Mouse (Mus musculus) gastrocnemius, postnatal 25 days (tissue): Measurements from ENCODE around the gene Sptlc2. TPM values are rescaled to one million over a fixed set of nuclear protein-coding genes. Genes with fewer than 3 reads are reported as not detected.
"Not testable (repeated sequence)": the region's sequence is repeated elsewhere in the genome, so short reads cannot be mapped to it uniquely, and the experiment has no call there.

Source experiments
- DNase-seq: peaks from one replicate; pipeline ENCODE4 v3.0.0; 2022
- total RNA-seq, 2 experiments: library from RNA; stranded (reverse); gene quantifications; 1 replicate in 1 of 2; 2 replicates in 1 of 2; pipeline ENCODE4 v1.2.3; 2021

Sptlc2 gene
- total RNA-seq, 2 experiments from 2014 or later: 10.3 to 11.4 TPM

GRCm38 (mm10) chr12:87331908-87332307, 56.2 kb downstream of the Sptlc2 start:
- DNase-seq: no peak

DNA sequence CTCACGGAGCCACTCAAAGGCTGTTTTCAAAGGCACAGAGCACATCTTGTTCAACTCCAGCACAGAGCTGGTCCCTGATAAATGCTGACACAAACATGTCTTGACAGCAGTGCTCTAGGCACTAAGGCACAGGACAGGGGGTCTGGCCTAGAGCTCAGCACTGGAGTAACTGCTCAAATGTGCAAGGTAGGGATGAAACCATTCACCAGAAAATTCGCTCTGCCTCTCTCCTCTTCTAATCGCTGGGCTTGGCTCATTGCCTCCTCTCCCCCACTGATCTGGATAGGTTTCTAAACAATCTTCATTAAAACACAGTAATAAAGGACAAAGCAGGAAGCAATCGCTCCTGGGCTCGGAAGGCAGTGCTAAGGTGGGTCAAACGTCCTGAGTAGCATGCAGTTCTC, 57.1 kb downstream of the Sptlc2 start:
- DNase-seq: no peak

DNA sequence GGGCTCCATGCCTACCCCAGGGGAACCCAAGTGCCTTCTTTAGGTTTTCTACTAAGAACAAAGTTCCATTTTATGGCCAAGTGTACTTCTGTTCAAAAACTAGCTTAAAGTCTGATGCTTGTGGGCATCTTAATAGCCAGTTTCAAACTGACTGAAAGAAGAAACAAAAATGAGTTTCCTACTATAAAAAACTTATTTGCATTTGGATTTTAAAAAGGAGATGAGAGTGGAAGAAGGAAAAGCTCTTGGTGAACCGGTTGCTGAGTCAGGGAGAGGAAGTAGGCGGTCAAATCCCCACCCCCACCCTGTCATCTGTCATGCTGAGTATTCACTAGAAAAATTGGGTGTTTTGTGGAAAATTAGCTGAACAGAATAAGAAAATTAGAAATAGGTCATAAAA, 57.9 kb downstream of the Sptlc2 start:
- no peak for DNase-seq

DNA sequence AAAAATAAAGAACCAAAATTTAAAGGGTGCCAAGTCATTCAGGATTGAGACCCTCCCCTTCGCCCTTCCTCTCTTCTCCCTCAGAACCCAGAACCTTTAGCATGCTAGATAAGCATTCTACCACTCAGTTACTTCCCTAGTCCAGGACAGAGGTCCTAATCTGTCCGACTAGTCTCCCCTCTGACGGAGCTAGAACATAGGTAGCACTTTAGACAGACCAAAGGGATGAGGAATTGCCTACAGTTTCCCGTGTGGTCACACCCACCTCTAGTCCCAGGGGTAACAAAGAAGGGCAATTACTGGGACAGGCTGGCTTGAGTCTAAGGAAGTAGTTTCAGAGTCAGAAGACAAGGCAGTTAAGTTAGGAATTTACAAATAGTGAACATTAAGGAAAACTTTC, 60.1 kb downstream of the Sptlc2 start:
- no peak for DNase-seq

DNA sequence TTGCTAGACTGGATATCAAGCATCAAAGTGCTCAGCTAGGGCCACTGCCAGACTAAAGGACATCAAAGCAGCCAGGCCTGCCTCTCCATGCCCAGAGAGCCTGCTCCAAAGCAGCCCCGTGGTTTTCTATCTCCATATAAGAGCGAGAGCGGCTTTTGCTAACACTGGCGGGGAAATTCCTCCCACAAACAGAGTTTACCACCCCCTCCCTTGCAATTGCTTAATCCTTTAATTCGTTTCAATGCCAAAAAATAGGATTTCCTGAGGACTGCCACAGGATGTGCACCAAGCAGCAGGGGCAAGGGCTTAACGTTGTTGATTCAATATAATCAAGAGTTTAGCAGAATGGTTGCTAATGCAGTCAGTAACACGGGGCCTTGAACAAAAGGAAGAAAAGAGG, 60.5 kb downstream of the Sptlc2 start:
- DNase-seq: no peak

DNA sequence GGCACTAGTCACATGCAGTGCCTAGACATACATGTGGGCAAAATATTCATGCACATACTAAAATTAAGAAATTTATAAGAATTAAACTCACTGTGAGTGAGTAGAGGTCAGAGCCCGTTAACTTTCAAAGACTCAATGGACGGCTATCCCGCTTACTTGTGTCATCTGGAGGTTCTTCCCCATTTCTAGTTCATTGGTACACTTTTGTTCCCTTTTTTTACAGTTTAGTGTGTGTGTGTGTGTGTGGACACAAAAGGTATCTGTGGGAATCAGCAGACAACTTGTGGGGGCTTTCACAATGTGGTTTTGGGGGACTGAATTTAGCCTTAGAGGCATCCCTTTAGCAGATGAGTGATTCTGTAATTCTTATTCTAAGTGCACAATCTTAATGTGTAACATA, 62.7 kb downstream of the Sptlc2 start:
- no peak for DNase-seq

DNA sequence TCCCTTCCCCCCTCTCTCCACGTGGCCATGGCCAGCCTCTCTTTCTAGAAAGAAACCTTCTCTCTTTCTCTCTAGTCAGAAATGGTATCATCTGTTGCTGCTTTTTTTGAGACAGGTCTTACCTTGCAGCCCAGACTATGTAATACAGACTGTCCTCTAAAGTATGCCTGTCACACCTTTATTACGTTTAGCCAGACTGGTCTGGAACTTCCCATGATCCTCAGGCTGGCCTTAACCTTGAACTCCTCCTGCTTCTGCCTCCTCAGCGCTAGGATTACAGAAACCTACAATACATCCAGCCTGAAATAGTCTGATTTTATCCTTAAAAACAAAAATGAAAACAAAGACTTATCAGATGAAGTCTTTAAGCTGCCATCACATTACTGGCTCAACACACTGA, 68.9 kb downstream of the Sptlc2 start:
- DNase-seq: no peak

GRCm38 (mm10) chr12:87317951-87318350, 70.2 kb downstream of the Sptlc2 start:
- DNase-seq: no peak

GRCm38 (mm10) chr12:87313098-87313497, 75.1 kb downstream of the Sptlc2 start:
- no peak for DNase-seq

DNA sequence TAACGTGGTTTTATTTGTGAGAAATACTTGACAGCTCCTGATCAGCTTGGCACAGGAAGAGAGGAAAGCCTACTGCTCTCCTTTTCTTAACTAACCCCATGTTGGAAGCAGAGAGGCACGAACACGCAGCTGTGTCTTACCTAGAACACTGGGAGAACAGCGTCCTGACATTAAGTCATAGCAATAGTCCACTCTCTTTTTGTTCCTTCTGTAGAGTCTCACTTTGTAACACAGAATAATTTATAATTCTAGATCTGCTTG, 81.6 kb downstream of the Sptlc2 start:
- DNase-seq: not testable (repeated sequence)

DNA sequence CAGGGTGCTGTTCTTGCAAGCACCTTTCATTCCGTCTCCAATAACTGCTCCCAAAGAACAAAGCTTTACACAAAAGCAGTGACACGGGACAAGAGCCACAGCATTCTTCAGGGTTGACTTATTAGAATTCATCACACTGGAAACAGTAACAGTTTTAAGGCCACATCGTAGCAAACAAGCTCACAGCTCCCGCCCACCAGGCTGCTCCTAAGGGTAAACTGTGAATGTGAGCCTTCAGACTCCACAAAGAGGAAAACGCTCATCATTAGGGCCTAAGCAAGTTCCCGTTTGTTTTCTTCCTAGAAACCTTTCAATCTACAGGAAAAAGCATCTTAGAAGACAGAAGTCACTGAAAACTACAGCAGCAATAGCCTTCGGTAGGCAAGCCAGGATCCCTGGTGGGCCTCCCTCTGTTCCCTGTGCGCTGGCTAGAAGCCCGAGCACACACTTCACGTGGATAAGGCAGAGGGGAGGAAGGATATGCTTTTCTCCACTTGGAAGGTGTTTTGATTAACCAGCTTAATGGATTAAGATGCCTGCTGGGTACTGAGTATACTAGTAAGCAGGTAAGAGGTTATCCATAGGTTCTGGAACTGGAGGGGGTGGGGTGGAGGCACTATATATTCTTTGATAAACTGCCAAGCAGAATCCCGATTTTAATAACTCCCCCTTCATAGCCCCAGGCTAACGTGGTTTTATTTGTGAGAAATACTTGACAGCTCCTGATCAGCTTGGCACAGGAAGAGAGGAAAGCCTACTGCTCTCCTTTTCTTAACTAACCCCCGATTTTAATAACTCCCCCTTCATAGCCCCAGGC, 82.2 kb downstream of the Sptlc2 start:
- DNase-seq: no peak

DNA sequence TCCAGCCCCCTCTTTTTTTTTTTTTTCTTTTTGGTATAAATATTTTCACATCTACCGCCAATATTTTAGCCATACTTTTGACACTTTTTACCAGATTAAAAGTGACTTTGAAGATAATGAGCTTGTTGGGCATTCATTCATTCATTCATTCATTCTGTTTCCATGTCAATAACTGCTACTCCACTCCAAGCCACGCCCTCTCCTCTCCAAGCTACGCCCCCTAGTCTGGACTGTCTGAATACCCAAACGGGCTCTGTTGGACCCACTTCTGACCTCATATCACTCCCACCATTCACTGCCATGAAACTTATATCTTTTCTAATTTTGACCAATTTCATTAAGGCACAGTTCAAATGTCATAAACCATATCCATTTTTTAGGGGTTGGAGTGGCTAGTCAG, 87.0 kb downstream of the Sptlc2 start:
- no peak for DNase-seq

DNA sequence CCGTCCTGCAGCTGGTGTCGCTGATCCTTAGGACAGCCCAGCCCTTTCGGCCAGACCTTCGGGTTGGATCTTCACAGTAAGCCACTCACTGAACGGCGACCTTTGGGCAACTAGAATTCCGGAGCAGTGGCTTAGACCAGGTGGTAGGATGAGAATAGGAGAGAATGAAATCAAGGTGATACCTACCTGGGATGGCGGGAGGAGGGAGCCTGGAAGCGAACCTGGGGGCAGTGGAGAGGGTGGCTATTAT, 87.8 kb downstream of the Sptlc2 start:
- no peak for DNase-seq

GRCm38 (mm10) chr12:87299657-87300440, 88.3 kb downstream of the Sptlc2 start, which contains the start of gene Ism2:
Gene Ism2, minus strand, starts transcription at chr12:87299705.
- no peak for DNase-seq

DNA sequence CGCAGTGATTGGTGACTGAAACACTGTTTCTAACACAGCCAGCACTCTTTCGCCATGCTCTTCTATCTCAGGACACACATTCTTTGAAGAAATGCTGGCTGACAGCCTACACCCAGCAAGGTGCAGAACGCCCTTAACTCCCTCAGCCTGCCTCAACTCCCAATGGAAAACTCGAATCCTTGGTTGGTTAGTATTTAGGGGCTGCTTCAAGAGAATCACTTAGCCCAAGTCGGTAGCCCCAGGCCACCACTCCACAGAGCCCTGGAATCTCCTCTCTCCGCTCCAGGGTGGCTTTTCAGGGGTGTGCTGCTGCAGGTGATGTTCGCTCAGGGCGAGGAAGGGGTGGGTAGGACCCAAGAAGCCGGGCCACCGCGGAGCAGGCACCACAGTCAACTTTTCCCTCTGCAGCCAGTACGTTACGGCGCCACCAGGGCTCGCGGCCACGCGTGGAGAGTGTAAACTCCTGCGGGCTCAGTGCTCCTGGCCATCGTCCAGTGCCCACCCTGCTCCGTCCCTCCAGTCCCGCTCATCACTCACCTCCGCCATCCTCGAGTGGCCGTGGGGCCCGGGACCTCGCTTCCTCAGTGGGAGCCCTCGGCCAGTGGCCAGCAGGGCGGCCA, 89.0 kb downstream of the Sptlc2 start:
- no peak for DNase-seq

DNA sequence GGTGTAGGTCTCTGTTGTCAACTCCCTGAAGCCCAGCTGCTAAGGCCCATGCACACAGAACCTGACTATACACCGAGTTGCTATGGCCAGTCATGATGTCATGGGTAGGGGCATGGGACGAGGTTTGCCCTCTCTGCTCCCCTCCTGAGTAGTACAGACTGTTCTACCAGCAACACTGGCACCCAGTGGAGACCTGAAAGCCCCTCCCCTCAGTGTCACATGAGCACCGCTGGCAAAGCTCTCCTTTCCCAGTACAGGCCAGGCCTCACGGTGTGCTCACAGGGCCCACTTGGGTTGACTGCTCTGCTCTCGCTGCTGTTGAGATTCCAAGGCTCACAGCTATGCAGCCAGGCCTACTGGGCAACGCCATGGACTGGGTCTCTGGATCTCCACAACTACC, 94.2 kb downstream of the Sptlc2 start:
- no peak for DNase-seq

DNA sequence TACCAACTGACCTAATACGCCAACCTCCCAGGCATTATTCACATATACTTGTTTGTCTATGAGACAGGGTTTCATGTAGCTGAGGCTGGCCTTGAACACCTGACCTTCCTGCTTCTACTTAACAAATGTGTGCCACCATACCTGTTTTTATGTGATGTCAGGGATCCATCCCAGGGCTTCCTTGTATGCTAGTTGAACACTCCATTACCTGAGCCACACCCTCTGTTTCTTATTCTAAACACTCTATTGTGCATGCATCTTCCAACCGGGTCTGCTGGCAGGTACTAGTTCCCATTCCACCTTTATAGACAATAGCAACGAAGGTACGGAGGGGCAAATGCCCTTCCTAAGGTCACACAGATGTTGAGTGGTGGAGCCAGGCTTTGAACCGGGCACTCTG, 99.1 kb downstream of the Sptlc2 start:
- no peak for DNase-seq

DNA sequence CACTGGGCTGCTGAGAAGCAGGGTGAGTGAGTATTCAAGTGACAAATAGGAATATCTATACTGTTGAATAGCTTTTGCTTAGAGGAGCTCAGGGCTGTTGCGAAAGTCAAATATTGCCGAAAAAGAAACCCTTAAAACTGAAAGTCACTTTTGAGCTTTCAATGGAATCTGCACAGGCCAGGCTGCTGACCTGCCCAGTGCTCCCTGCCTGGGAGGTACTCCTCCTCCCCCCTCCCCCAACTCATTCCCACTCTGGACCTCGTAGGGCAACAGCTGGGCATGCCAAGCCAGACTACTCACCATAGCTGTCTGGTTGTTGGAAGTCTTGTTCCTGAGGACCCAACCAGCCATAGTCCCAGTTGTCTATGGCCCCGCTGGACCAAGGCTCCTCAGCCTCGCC, 103.4 kb downstream of the Sptlc2 start:
- no peak for DNase-seq

- DNase-seq: no peak
Observed at GRCm38 (mm10) chr12:87284268-87284667, 103.9 kb downstream of the Sptlc2 start.

DNA sequence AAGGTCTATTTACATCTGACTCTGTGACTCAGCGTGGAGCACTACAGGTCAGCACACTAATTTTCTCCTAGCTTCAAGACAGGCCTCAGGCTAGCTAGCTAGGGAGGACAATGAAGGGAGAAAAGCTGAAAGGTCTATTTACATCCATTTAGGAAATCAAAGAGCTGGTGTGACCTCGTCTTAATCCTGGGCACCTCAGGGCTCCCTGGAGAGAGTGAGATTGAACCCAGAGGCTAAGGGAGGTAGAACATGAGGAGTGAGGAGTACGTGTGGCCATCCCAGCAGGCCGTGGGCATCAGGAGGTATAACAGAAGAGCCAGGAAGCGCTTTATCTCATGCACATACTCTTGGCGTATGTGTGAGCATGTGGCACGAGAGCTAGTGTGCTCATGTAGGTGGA, 104.4 kb downstream of the Sptlc2 start:
- DNase-seq: no peak

DNA sequence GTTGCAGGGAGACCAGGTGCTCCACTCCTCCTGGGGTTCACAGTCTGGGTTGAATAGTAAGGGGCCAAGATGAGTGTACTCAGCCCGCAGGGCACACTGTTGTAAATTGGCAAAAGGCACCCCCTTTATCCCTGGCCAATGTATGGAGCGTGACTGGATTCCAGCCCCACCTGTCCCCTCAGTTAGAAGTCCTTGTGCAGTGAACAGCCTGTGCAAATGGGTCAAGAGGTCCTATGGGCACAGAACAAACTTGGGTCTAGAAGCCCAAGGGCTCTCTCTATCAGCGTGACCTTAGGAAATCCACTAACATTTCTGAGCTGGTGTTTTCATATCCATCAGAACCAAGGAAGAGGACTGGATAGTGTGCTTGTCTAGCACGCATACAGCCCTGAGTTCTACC, 105.4 kb downstream of the Sptlc2 start:
- no peak for DNase-seq

- no peak for DNase-seq
Observed at GRCm38 (mm10) chr12:87281766-87282165, 106.4 kb downstream of the Sptlc2 start.

- DNase-seq: no peak
Observed at GRCm38 (mm10) chr12:87279879-87280278, 108.3 kb downstream of the Sptlc2 start.

DNA sequence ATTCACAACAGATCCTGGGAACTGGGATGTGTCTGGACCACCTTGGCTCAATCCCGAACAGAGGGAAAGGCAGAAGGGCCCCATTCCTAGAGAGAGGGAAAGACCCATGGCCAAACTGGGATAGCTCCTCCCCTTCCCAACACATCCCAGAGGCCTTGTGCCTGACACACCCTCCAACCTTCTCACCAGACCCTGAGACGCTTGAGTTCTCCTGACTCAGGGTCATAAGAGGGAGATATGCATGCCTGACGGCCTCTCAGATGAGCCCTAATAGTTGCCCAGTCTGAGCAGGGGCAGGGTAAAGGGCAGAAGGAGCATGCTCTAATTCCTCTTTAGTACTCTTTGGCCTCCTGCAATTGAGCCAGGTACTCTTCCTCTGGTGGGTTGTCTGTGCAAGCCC, 108.8 kb downstream of the Sptlc2 start:
- DNase-seq: no peak
